Mouse (Mus musculus) ES-Bruce4 (cell line): Measurements from ENCODE around the gene Olfr352. TPM values are rescaled to one million over a fixed set of nuclear protein-coding genes. Genes with fewer than 3 reads are reported as not detected.

Experiments
- H3K27ac ChIP-seq: 2 replicates; pipeline ENCODE4 v1.5.1; 2012; ENCODE audit warnings: low read length, inconsistent platforms; ENCODE audit not compliant: insufficient read depth
- H3K27me3 ChIP-seq: 2 replicates; pipeline ENCODE4 v1.6.1; 2012; ENCODE audit warnings: mild to moderate bottlenecking, low read length, inconsistent platforms; ENCODE audit not compliant: control insufficient read depth, poor library complexity, insufficient read depth, severe bottlenecking
- H3K36me3 ChIP-seq: 2 replicates; pipeline ENCODE4 v1.6.1; 2012; ENCODE audit warnings: inconsistent platforms, mild to moderate bottlenecking, low read length, moderate library complexity; ENCODE audit not compliant: control insufficient read depth, poor library complexity, insufficient read depth, severe bottlenecking
- H3K4me1 ChIP-seq: one replicate; pipeline ENCODE4 v1.8.1; 2011; ENCODE audit warnings: low read length; ENCODE audit not compliant: control insufficient read depth, insufficient read depth
- H3K4me3 ChIP-seq: 2 replicates; pipeline ENCODE4 v1.5.1; 2011; ENCODE audit warnings: low read depth, mild to moderate bottlenecking, low read length
- H3K9ac ChIP-seq: 2 replicates; pipeline ENCODE4 v1.6.1; 2012; ENCODE audit warnings: low read depth, mild to moderate bottlenecking, inconsistent platforms; ENCODE audit not compliant: poor library complexity, severe bottlenecking
- H3K9me3 ChIP-seq: replicated peaks from 2 replicates; pipeline ENCODE4 v1.6.1; 2012; ENCODE audit warnings: mild to moderate bottlenecking, low read length, inconsistent platforms; ENCODE audit not compliant: control insufficient read depth, poor library complexity, insufficient read depth, severe bottlenecking
- CTCF ChIP-seq: IDR thresholded peaks from one replicate; pipeline ENCODE4 v1.8.1; 2011; ENCODE audit warnings: low read depth, low read length
- EP300 ChIP-seq: IDR thresholded peaks from 2 replicates; pipeline ENCODE4 v1.6.1; 2011; ENCODE audit warnings: low read depth, low read length; ENCODE audit not compliant: insufficient read depth
- POLR2A ChIP-seq: IDR thresholded peaks from one replicate; pipeline ENCODE4 v1.8.1; 2011; ENCODE audit warnings: low read length; ENCODE audit not compliant: insufficient read depth
- polyA plus RNA-seq: library from polyadenylated mRNA; stranded (reverse); fragments of >200 nt; gene quantifications from 2 replicates; pipeline ENCODE4 v1.2.4, GENCODE M21; 2011; ENCODE audit warnings: low read depth; ENCODE audit not compliant: missing spikeins, insufficient read depth, insufficient read length

Gene Olfr352
- 0.18 and 0.53 TPM in 2 replicates for polyA plus RNA-seq

DNA sequence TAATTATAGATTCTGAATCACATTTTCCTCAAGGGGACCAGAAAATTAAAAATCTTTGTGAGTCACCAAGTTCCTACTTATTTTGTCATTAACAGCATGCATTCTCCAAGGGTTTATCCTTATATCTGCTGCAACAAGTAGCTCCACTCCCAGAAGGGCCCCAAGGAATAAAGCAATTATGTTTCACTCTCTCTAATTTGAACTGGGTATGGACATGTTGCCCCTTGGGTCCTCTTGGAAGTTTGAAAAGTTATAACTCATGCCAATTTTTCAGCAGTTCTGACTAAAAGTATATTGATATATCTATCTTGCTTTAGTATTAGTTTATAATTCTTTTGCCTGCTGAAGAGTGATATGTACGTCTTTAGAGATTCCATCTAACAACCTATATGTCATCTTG is at the start of gene Olfr352:
Olfr352 (plus strand) TSS at position 301 of the 400 bp plus-strand sequence.
- no peaks in the 10 kb centered on the region; the same call in 1 of the 2 replicates for H3K27me3 ChIP-seq
- no peaks in the 10 kb centered on the region for H3K4me1 ChIP-seq
- no peak within 1 kb of the TSS for H3K27ac ChIP-seq
- TF ChIP-seq POLR2A (no peak), CTCF (no peak), EP300 (no peak)
- no peak within 1 kb of the TSS for H3K9ac ChIP-seq
- no peaks in the 10 kb centered on the region for H3K36me3 ChIP-seq
- no peak within 1 kb of the TSS for H3K4me3 ChIP-seq
- H3K9me3 ChIP-seq: no peaks in the 10 kb centered on the region

DNA sequence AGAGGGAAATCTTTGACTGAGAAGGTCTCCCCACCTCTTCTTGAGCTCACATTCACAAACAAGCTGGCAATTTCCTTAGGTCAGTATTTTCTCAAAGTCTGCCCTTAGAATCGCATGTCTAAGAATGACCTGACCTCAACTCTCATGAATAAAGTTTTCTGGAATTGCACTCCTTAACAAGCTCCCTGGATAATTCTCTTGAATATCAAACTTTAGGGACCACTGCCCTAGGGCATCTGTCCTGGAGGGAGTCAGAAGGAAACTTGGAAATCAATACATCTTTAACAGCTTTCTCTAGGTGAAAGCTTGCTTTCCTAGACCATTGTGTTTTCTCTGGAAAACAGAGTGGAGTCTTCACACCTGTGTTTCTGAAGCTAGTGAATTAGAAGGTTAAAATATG is 22.2 kb upstream of the Olfr352 start, which contains the start of gene Olfr350:
Olfr350 (plus strand) TSS at position 301 of the 400 bp plus-strand sequence.
- no peak within 1 kb of the TSS for H3K4me3 ChIP-seq
- TF ChIP-seq CTCF (no peak), EP300 (no peak)
- no peaks in the 10 kb centered on the region for H3K4me1 ChIP-seq
- no peaks in the 10 kb centered on the region for H3K9me3 ChIP-seq
- H3K27me3 ChIP-seq: no peaks in the 10 kb centered on the region
- no peaks in the 10 kb centered on the region for H3K36me3 ChIP-seq
- no peak within 1 kb of the TSS for H3K27ac ChIP-seq
- no peak within 1 kb of the TSS for H3K9ac ChIP-seq

DNA sequence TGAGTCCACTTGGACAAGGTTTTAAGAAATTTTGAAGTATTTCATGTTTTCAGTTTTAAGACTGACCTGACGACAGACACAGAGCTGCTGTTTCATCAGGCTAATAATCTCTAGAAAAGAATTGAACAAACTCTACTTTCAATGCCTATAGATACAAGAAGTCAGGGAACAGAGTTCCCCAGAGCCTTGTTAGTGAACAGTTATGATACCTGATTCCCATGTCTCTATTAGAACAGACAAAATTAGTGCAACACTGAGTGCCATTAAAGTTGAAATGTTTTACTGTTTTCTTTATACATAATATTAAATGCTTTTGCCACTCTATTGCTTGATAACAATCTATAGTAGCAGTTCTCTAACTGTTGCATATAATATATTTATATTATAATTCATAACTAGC is 5.7 kb upstream of the Olfr352 start, which contains the start of gene Olfr351:
Olfr351 (minus strand) TSS at position 101 of the 400 bp plus-strand sequence.
- Histone ChIP-seq H3K9me3 (no peaks in the 10 kb centered on the region), H3K4me3 (no peak within 1 kb of the TSS), H3K27me3 (no peaks in the 10 kb centered on the region), H3K27ac (no peak within 1 kb of the TSS), H3K36me3 (no peaks in the 10 kb centered on the region), H3K9ac (no peak within 1 kb of the TSS), H3K4me1 (no peaks in the 10 kb centered on the region)
- TF ChIP-seq POLR2A: no peak

DNA sequence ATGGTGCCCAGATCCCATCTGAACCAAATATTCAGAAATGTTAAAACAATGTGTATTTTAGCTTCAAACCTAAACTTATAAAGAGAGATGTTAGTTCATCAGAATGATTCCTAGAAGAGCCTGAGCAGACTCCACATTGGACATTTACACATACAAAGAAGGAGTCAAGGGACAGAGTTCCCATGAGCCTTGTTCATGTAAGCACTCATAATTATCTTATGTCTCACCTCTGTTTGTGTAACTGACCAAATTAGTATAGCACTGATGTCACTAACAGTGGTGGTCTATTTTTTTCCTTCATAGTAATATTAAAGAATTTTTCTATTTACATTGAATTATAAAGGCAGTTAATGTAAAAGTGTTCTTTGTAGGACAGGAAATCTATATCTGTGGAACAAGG is 24.6 kb downstream of the Olfr352 start, which contains the start of gene Olfr353:
Olfr353 (minus strand) TSS at position 101 of the 400 bp plus-strand sequence.
- Histone ChIP-seq H3K36me3 (no peaks in the 10 kb centered on the region), H3K4me1 (no peaks in the 10 kb centered on the region), H3K27ac (no peak within 1 kb of the TSS), H3K4me3 (no peak within 1 kb of the TSS), H3K9ac (no peak within 1 kb of the TSS), H3K9me3 (no peaks in the 10 kb centered on the region), H3K27me3 (no peaks in the 10 kb centered on the region)
- TF ChIP-seq CTCF (no peak), EP300 (no peak), POLR2A (no peak)

DNA sequence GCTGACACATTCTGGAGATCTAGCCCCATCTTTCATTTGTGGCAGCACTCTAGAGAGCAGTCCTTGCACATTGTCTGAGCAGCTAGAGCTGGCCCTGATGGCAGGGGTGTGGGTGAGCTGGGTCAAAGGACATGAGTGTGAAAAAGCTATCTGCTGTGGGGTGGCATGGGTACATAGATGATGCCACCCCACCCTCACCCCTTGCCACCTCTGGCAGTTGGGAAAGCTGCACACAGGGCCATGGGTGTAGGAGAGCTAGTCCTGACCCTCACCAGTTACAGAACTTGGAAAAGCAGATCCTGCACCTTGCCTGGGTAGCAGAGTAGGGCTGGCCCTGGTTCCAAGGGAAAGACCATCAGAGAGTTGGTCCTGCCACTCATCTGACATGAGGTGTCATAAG is 28.9 kb downstream of the Olfr352 start:
- Histone ChIP-seq H3K9me3 (no peaks in the 10 kb centered on the region), H3K4me3 (no peak overlapping the region), H3K4me1 (no peaks in the 10 kb centered on the region), H3K27me3 (no peaks in the 10 kb centered on the region), H3K9ac (no peak overlapping the region), H3K36me3 (no peaks in the 10 kb centered on the region), H3K27ac (no peak overlapping the region)
- TF ChIP-seq CTCF (no peak), POLR2A (no peak), EP300 (no peak)

DNA sequence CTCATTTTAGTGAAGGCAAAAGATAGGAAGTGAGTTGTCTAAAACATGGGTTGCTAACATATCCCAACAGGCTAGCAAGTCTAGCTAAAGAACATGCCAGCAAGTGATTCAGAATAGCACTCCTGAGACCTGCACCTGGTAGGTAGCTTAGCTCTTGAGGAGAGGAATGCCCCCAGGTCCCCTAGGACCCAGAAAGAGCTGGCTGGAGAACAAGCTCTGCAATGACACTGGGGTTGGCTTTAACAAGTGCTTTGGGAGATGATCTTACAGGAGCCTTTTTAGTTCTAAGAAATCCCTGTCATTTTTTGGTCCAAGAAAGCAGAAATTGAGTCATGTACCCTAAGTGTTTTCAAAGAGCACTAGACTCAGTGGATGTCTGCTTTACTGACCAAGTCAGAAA is 37.1 kb downstream of the Olfr352 start, which contains the start of gene Olfr354:
Olfr354 (plus strand) TSS at position 301 of the 400 bp plus-strand sequence.
- TF ChIP-seq EP300: no peak
- TF ChIP-seq POLR2A: no peak
- no peak for TF ChIP-seq CTCF
- Histone ChIP-seq H3K36me3 (no peaks in the 10 kb centered on the region), H3K27me3 (no peaks in the 10 kb centered on the region), H3K4me1 (no peaks in the 10 kb centered on the region), H3K9ac (no peak within 1 kb of the TSS), H3K9me3 (no peaks in the 10 kb centered on the region), H3K4me3 (no peak within 1 kb of the TSS), H3K27ac (no peak within 1 kb of the TSS)

Other genes with a start within 250 kb of the Olfr352 start
- gene Olfr345, start 228.4 kb upstream of the Olfr352 start, polyA plus RNA-seq: not detected in 2 replicates
- not detected in 2 replicates for gene Olfr346, start 182.7 kb upstream of the Olfr352 start, polyA plus RNA-seq
- gene Olfr347, start 136.6 kb upstream of the Olfr352 start, polyA plus RNA-seq: not detected in 2 replicates
- gene Olfr348, start 84.2 kb upstream of the Olfr352 start, polyA plus RNA-seq: not detected in 2 replicates
- not detected in 2 replicates for gene Olfr50, start 77.9 kb upstream of the Olfr352 start, polyA plus RNA-seq
- gene Olfr3, start 51.4 kb upstream of the Olfr352 start, polyA plus RNA-seq: not detected in 2 replicates
- gene Olfr350, start 22.1 kb upstream of the Olfr352 start, polyA plus RNA-seq: not detected in 2 replicates
- gene Olfr351, start 5.8 kb upstream of the Olfr352 start, polyA plus RNA-seq: not detected in 2 replicates
- gene Olfr353, start 24.5 kb downstream of the Olfr352 start, polyA plus RNA-seq: not detected in 2 replicates
- gene Olfr354, start 37.2 kb downstream of the Olfr352 start, polyA plus RNA-seq: not detected in 2 replicates
- gene Olfr355, start 60.4 kb downstream of the Olfr352 start, polyA plus RNA-seq: not detected in 2 replicates
- not detected in 2 replicates for gene Olfr356, start 68.7 kb downstream of the Olfr352 start, polyA plus RNA-seq
- gene Olfr357, start 125.4 kb downstream of the Olfr352 start, polyA plus RNA-seq: not detected in 2 replicates
- not detected in 2 replicates for gene Olfr358, start 140.9 kb downstream of the Olfr352 start, polyA plus RNA-seq
- gene Olfr360, start 197.3 kb downstream of the Olfr352 start, polyA plus RNA-seq: not detected in 2 replicates
- not detected in 2 replicates for gene Olfr361, start 220.8 kb downstream of the Olfr352 start, polyA plus RNA-seq
- gene Olfr362, start 249.4 kb downstream of the Olfr352 start, polyA plus RNA-seq: not detected in 2 replicates